Mouse (Mus musculus): ENCODE data around the gene Foxo1. TPM values are rescaled to one million over a fixed set of nuclear protein-coding genes. Genes with fewer than 3 reads are reported as not detected.

Foxo1 gene
- total and polyA plus RNA-seq, 2 experiments from 2014 or later: 3.6 to 5.8 TPM

- DNase-seq (ENCODE audit: low spot score) (no peak), ATAC-seq (ENCODE audit: low FRiP score) (no peak)
- Histone ChIP-seq H3K9me3 (ENCODE audit: low read length) (no peaks in the 10 kb centered on the region), H3K4me3 (ENCODE audit: low read depth, low read length) (no peak overlapping the region), H3K9ac (replicated peaks; ENCODE audit: low read length, poor library complexity, severe bottlenecking) (no peak overlapping the region), H3K27ac (ENCODE audit: low read depth, low read length) (no peak overlapping the region), H3K27me3 (ENCODE audit: insufficient read depth, low read length) (no peaks in the 10 kb centered on the region), H3K4me2 (ENCODE audit: low read depth, low read length, poor library complexity, severe bottlenecking) (no peak overlapping the region), H3K4me1 (ENCODE audit: insufficient read depth, low read length) (no peaks in the 10 kb centered on the region), H3K36me3 (ENCODE audit: insufficient read depth, low read length) (no peaks in the 10 kb centered on the region)
- 73% methylated on average over 5 of the region's 5 CpGs for WGBS
- TF ChIP-seq CTCF (IDR thresholded peaks at IDR 0.05): no peak
Measured at GRCm38 (mm10) chr3:52293946-52294345, 25.8 kb downstream of the Foxo1 start.

- Histone ChIP-seq H3K4me2 (ENCODE audit: low read depth, low read length, poor library complexity, severe bottlenecking) (no peak overlapping the region), H3K4me1 (ENCODE audit: insufficient read depth, low read length) (no peaks in the 10 kb centered on the region), H3K27ac (ENCODE audit: low read depth, low read length) (no peak overlapping the region), H3K9ac (replicated peaks; ENCODE audit: low read length, poor library complexity, severe bottlenecking) (no peak overlapping the region), H3K36me3 (ENCODE audit: insufficient read depth, low read length) (no peaks in the 10 kb centered on the region), H3K9me3 (ENCODE audit: low read length) (no peaks in the 10 kb centered on the region), H3K27me3 (ENCODE audit: insufficient read depth, low read length) (no peaks in the 10 kb centered on the region), H3K4me3 (ENCODE audit: low read depth, low read length) (no peak overlapping the region)
- no peak for ATAC-seq (ENCODE audit: low FRiP score)
- no peak for TF ChIP-seq CTCF (IDR thresholded peaks at IDR 0.05)
- no peak for DNase-seq (ENCODE audit: low spot score)
- WGBS: 86% methylated on average over 1 of the region's 1 CpGs
Measured at GRCm38 (mm10) chr3:52295688-52296087, 27.6 kb downstream of the Foxo1 start.

- Histone ChIP-seq H3K27ac (ENCODE audit: low read depth, low read length) (no peak overlapping the region), H3K27me3 (ENCODE audit: insufficient read depth, low read length) (no peaks in the 10 kb centered on the region), H3K4me1 (ENCODE audit: insufficient read depth, low read length) (no peaks in the 10 kb centered on the region), H3K4me2 (ENCODE audit: low read depth, low read length, poor library complexity, severe bottlenecking) (no peak overlapping the region), H3K9ac (replicated peaks; ENCODE audit: low read length, poor library complexity, severe bottlenecking) (no peak overlapping the region), H3K4me3 (ENCODE audit: low read depth, low read length) (no peak overlapping the region), H3K9me3 (ENCODE audit: low read length) (no peaks in the 10 kb centered on the region), H3K36me3 (ENCODE audit: insufficient read depth, low read length) (no peaks in the 10 kb centered on the region)
- no peak for TF ChIP-seq CTCF (IDR thresholded peaks at IDR 0.05)
- WGBS: 77% methylated on average over 7 of the region's 7 CpGs
- DNase-seq (ENCODE audit: low spot score) (no peak), ATAC-seq (ENCODE audit: low FRiP score) (no peak)
Measured at GRCm38 (mm10) chr3:52296224-52296760, 28.2 kb downstream of the Foxo1 start.

- Histone ChIP-seq H3K4me2 (ENCODE audit: low read depth, low read length, poor library complexity, severe bottlenecking) (no peak overlapping the region), H3K27me3 (ENCODE audit: insufficient read depth, low read length) (no peaks in the 10 kb centered on the region), H3K36me3 (ENCODE audit: insufficient read depth, low read length) (no peaks in the 10 kb centered on the region), H3K4me1 (ENCODE audit: insufficient read depth, low read length) (no peaks in the 10 kb centered on the region), H3K9me3 (ENCODE audit: low read length) (no peaks in the 10 kb centered on the region), H3K27ac (ENCODE audit: low read depth, low read length) (no peak overlapping the region), H3K4me3 (ENCODE audit: low read depth, low read length) (no peak overlapping the region), H3K9ac (replicated peaks; ENCODE audit: low read length, poor library complexity, severe bottlenecking) (no peak overlapping the region)
- DNase-seq (ENCODE audit: low spot score) (no peak), ATAC-seq (ENCODE audit: low FRiP score) (no peak)
- WGBS: 80% methylated on average over 15 of the region's 15 CpGs
- no peak for TF ChIP-seq CTCF (IDR thresholded peaks at IDR 0.05)
Measured at GRCm38 (mm10) chr3:52297291-52298018, 29.3 kb downstream of the Foxo1 start.

- DNase-seq (ENCODE audit: low spot score): no peak
- Histone ChIP-seq H3K27ac (ENCODE audit: low read depth, low read length) (no peak overlapping the region), H3K4me1 (ENCODE audit: insufficient read depth, low read length) (no peaks in the 10 kb centered on the region), H3K36me3 (ENCODE audit: insufficient read depth, low read length) (no peaks in the 10 kb centered on the region), H3K9ac (replicated peaks; ENCODE audit: low read length, poor library complexity, severe bottlenecking) (no peak overlapping the region), H3K4me3 (ENCODE audit: low read depth, low read length) (no peak overlapping the region), H3K27me3 (ENCODE audit: insufficient read depth, low read length) (no peaks in the 10 kb centered on the region), H3K9me3 (ENCODE audit: low read length) (no peaks in the 10 kb centered on the region), H3K4me2 (ENCODE audit: low read depth, low read length, poor library complexity, severe bottlenecking) (no peak overlapping the region)
- TF ChIP-seq CTCF (IDR thresholded peaks at IDR 0.05): no peak
- 91% methylated on average over 4 of the region's 4 CpGs for WGBS
- no peak for ATAC-seq (ENCODE audit: low FRiP score)
Measured at GRCm38 (mm10) chr3:52298683-52299082, 30.5 kb downstream of the Foxo1 start.

GRCm38 (mm10) chr3:52299376-52299775, 31.2 kb downstream of the Foxo1 start:
- Histone ChIP-seq H3K36me3 (ENCODE audit: insufficient read depth, low read length) (no peaks in the 10 kb centered on the region), H3K27ac (ENCODE audit: low read depth, low read length) (no peak overlapping the region), H3K4me1 (ENCODE audit: insufficient read depth, low read length) (no peaks in the 10 kb centered on the region), H3K4me2 (ENCODE audit: low read depth, low read length, poor library complexity, severe bottlenecking) (no peak overlapping the region), H3K9me3 (ENCODE audit: low read length) (no peaks in the 10 kb centered on the region), H3K27me3 (ENCODE audit: insufficient read depth, low read length) (no peaks in the 10 kb centered on the region), H3K4me3 (ENCODE audit: low read depth, low read length) (no peak overlapping the region), H3K9ac (replicated peaks; ENCODE audit: low read length, poor library complexity, severe bottlenecking) (no peak overlapping the region)
- DNase-seq (ENCODE audit: low spot score) (no peak), ATAC-seq (ENCODE audit: low FRiP score) (no peak)
- no peak for TF ChIP-seq CTCF (IDR thresholded peaks at IDR 0.05)
- WGBS: 59% methylated on average over 2 of the region's 2 CpGs

Data from midbrain, postnatal 0 days (tissue).